Mouse (Mus musculus): Measurements from ENCODE around the gene Kcnab1.
A peak's percentile ranks its signal among the peaks of the same experiment; 100 is the strongest.

Kcnab1 gene

GRCm38 (mm10) chr3:65108945-65109921, at the start of gene Kcnab1:
Kcnab1 (plus strand) TSS chr3:65109384.
- no peak for DNase-seq

GRCm38 (mm10) chr3:65088295-65088694, 20.9 kb upstream of the Kcnab1 start:
- peak; percentile 55 for DNase-seq

- no peak for DNase-seq
Observed at GRCm38 (mm10) chr3:65104117-65104516, 5.1 kb upstream of the Kcnab1 start.

GRCm38 (mm10) chr3:65110190-65110589, 1.0 kb downstream of the Kcnab1 start:
- DNase-seq = no peak

- DNase-seq = no peak
Observed at GRCm38 (mm10) chr3:65111176-65111575, 2.0 kb downstream of the Kcnab1 start.

- no peak for DNase-seq
Observed at GRCm38 (mm10) chr3:65115164-65115563, 6.0 kb downstream of the Kcnab1 start.

- DNase-seq = no peak
Observed at GRCm38 (mm10) chr3:65116958-65117357, 7.8 kb downstream of the Kcnab1 start.

- no peak for DNase-seq
Observed at GRCm38 (mm10) chr3:65117365-65117764, 8.2 kb downstream of the Kcnab1 start.

GRCm38 (mm10) chr3:65124975-65125374, 15.8 kb downstream of the Kcnab1 start:
- peak; percentile 66 for DNase-seq

GRCm38 (mm10) chr3:65129625-65130024, 20.4 kb downstream of the Kcnab1 start:
- peak; percentile 4 for DNase-seq

- no peak for DNase-seq
Observed at GRCm38 (mm10) chr3:65134931-65135330, 25.7 kb downstream of the Kcnab1 start.

GRCm38 (mm10) chr3:65136897-65137296, 27.7 kb downstream of the Kcnab1 start:
- peak; percentile 92 for DNase-seq

- no peak for DNase-seq
Observed at GRCm38 (mm10) chr3:65138739-65139138, 29.6 kb downstream of the Kcnab1 start.

GRCm38 (mm10) chr3:65145152-65145551, 36.0 kb downstream of the Kcnab1 start:
- no peak for DNase-seq

- peak; percentile 73 for DNase-seq
Observed at GRCm38 (mm10) chr3:65151808-65152207, 42.6 kb downstream of the Kcnab1 start.

- no peak for DNase-seq
Observed at GRCm38 (mm10) chr3:65172964-65173363, 63.8 kb downstream of the Kcnab1 start.

GRCm38 (mm10) chr3:65174564-65174963, 65.4 kb downstream of the Kcnab1 start:
- peak; percentile 89 for DNase-seq

- no peak for DNase-seq
Observed at GRCm38 (mm10) chr3:65175819-65176218, 66.6 kb downstream of the Kcnab1 start.

GRCm38 (mm10) chr3:65176846-65177245, 67.7 kb downstream of the Kcnab1 start:
- no peak for DNase-seq

GRCm38 (mm10) chr3:65187833-65188698, 78.9 kb downstream of the Kcnab1 start:
- DNase-seq = no peak

GRCm38 (mm10) chr3:65200611-65201010, 91.4 kb downstream of the Kcnab1 start:
- no peak for DNase-seq

- peak; percentile 87 for DNase-seq
Observed at GRCm38 (mm10) chr3:65203361-65204117, 94.4 kb downstream of the Kcnab1 start.

All from heart, adult 11 months (tissue).